Mouse (Mus musculus) limb, embryonic 13.5 days (tissue): ENCODE measurements around the gene Enthd1. TPM values are rescaled to one million over a fixed set of nuclear protein-coding genes. Genes with fewer than 3 reads are reported as not detected.

ENCODE experiments used
- ATAC-seq: fragments of 200-750 bp; cut with Nextera tagmentation; 2 replicates; pipeline ENCODE4 v1.8.0; 2017; ENCODE audit warnings: low read depth, moderate number of reproducible peaks, moderate TSS enrichment; ENCODE audit not compliant: low FRiP score
- H3K27ac ChIP-seq: fragments of 300-500 bp; sonication (generic); 2 replicates; pipeline ENCODE4 v1.5.1; 2015; ENCODE audit warnings: inconsistent platforms, mild to moderate bottlenecking, moderate library complexity
- H3K27me3 ChIP-seq: fragments of 300-500 bp; sonication (generic); 2 replicates; pipeline ENCODE4 v1.6.1; 2015; ENCODE audit warnings: mild to moderate bottlenecking, inconsistent platforms
- H3K36me3 ChIP-seq: fragments of 300-500 bp; sonication (generic); 2 replicates; pipeline ENCODE4 v1.6.1; 2015; ENCODE audit warnings: inconsistent platforms, mild to moderate bottlenecking, moderate library complexity
- H3K4me1 ChIP-seq: fragments of 300-500 bp; sonication (generic); 2 replicates; pipeline ENCODE4 v1.6.1; 2015; ENCODE audit warnings: inconsistent platforms
- H3K4me2 ChIP-seq: fragments of 300-500 bp; sonication (generic); replicated peaks from 2 replicates; pipeline ENCODE4 v1.6.1; 2015; ENCODE audit warnings: inconsistent platforms, mild to moderate bottlenecking, moderate library complexity
- H3K4me3 ChIP-seq: fragments of 300-500 bp; sonication (generic); 2 replicates; pipeline ENCODE4 v1.5.1; 2015; ENCODE audit warnings: moderate library complexity, mild to moderate bottlenecking, inconsistent platforms
- H3K9ac ChIP-seq: fragments of 300-500 bp; sonication (generic); 2 replicates; pipeline ENCODE4 v1.6.1; 2015; ENCODE audit warnings: mild to moderate bottlenecking, inconsistent platforms
- H3K9me3 ChIP-seq: fragments of 300-500 bp; sonication (generic); 2 replicates; pipeline ENCODE4 v1.6.1; 2016; ENCODE audit warnings: inconsistent platforms
- WGBS: fragments of 180-500 bp; shearing (Covaris S2); methylation state at CpG from one replicate; pipeline ENCODE4 v1.1.7; 2015; 5-methylcytosine and 5-hydroxymethylcytosine counted together
- polyA plus RNA-seq: library from polyadenylated mRNA; unstranded; fragments of >200 nt; fragmentation: Nextera tagmentation; extraction: Ambion mirVana; gene quantifications from 2 replicates; pipeline ENCODE4 v1.2.1, GENCODE M21; 2015

Enthd1 gene
- polyA plus RNA-seq, 1 experiment from 2014 or later, result not detected

DNA sequence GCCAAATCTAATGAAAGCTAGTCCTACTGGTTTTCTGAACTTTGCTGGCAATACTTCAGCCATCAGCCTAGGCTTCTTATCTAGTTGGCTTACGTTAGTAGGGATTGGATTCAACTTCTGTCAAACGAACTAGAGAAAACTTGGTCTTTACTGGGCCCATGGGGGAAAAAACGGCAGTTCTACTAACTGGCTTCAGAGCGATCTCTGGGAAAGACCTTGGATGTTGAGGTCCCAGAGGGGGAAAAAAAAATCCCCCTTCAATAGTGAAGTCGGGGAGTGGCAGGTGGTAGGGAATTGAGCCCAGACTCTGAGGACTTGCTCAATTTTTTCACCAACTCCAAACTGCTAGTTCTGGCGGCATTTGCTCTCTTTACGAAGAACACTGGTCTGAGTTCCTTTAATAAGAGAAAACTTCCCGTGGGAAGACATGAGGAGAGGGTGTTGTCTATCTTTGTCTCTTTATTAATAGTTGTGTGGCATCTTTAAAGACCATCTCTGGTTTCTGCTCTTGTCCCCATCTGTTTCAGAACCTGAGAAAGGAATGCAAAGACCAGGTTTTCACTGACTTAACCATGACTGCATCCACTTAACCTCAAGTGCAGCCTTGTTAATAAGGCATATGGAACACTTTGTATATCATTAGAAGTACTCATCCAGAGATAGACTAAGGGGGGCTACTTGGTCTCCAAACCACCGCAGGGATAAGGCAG, 8.0 kb upstream of the Enthd1 start:
- H3K9ac ChIP-seq, result no peak overlapping the region
- H3K4me3 ChIP-seq, result no peak overlapping the region
- 0 out of 2 replicates have a peak, but pooled peaks cover 5% of the 10 kb centered on the region for H3K4me1 ChIP-seq
- no peaks in the 10 kb centered on the region for H3K36me3 ChIP-seq
- no peak for ATAC-seq
- 68% methylated on average over 9 of the region's 9 CpGs for WGBS
- H3K27me3 ChIP-seq, result peaks cover 27% of the 10 kb centered on the region
- no peak overlapping the region for H3K27ac ChIP-seq
- H3K4me2 ChIP-seq, result no peak overlapping the region
- H3K9me3 ChIP-seq, result no peaks in the 10 kb centered on the region

DNA sequence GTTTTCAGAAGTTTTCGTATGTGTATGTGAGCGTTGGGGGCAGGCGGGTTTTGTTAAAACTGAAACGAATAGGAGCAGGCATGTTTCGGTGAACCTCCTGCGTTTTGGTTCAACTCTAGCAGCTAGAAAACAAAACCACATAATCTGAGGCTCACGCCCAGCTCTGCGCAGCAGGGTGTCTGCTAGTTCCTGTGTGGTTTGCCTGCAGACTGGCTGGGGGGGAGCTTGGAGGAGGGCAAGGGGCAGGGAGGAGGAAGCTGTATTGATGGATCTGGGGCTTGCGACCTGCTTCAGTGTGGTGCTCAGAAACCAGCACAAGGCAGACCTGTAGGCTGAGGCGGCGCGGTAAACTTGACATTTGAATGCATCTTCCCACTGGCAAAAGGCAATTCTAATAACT, 7.3 kb upstream of the Enthd1 start, which contains the start of gene Grap2:
Gene Grap2, plus strand, starts transcription at position 304 of the 400 bp plus-strand sequence.
- Histone ChIP-seq H3K4me2 (no peak within 1 kb of the TSS), H3K4me1 (0 out of 2 replicates have a peak, but pooled peaks cover 1% of the 10 kb centered on the region), H3K27me3 (peaks cover 21% of the 10 kb centered on the region), H3K9ac (no peak within 1 kb of the TSS), H3K36me3 (no peaks in the 10 kb centered on the region), H3K4me3 (no peak within 1 kb of the TSS), H3K27ac (no peak within 1 kb of the TSS), H3K9me3 (no peaks in the 10 kb centered on the region)
- 60% methylated on average over 12 of the region's 12 CpGs for WGBS
- no peak for ATAC-seq

GRCm38 (mm10) chr15:80571611-80572010, 6.7 kb upstream of the Enthd1 start:
- WGBS, result 68% methylated on average over 7 of the region's 7 CpGs
- H3K27ac ChIP-seq, result no peak overlapping the region
- H3K27me3 ChIP-seq, result peaks cover 15% of the 10 kb centered on the region
- no peaks in the 10 kb centered on the region for H3K9me3 ChIP-seq
- H3K4me1 ChIP-seq, result no peaks in the 10 kb centered on the region
- no peak for ATAC-seq
- H3K4me2 ChIP-seq, result no peak overlapping the region
- H3K36me3 ChIP-seq, result no peaks in the 10 kb centered on the region
- H3K4me3 ChIP-seq, result no peak overlapping the region
- H3K9ac ChIP-seq, result no peak overlapping the region

DNA sequence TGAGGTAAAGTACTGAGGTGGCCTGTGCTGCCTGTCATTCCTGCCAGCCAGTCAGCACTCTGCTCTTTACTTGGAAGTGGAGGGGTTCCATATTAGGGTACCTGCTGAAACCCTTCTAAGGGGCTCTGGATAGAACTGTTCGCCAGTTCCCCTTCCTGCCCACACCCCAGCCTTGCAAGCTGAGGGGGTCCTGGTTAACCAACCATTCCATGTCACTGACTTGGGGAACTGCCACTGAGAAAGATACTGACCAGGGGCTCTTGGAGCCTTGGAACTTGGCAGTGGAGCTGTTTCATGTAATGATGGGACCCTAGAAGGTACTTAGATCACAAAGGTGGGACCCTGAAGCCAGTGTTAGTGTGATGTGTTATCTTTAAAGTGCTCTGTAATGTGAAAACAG, 5.3 kb upstream of the Enthd1 start:
- Histone ChIP-seq H3K9ac (no peak overlapping the region), H3K4me1 (no peaks in the 10 kb centered on the region), H3K9me3 (no peaks in the 10 kb centered on the region), H3K4me2 (no peak overlapping the region), H3K27me3 (0 out of 2 replicates have a peak, but pooled peaks cover 6% of the 10 kb centered on the region), H3K36me3 (no peaks in the 10 kb centered on the region), H3K27ac (no peak overlapping the region), H3K4me3 (no peak overlapping the region)
- ATAC-seq, result no peak
- WGBS, result 87% methylated on average over 1 of the region's 1 CpGs

DNA sequence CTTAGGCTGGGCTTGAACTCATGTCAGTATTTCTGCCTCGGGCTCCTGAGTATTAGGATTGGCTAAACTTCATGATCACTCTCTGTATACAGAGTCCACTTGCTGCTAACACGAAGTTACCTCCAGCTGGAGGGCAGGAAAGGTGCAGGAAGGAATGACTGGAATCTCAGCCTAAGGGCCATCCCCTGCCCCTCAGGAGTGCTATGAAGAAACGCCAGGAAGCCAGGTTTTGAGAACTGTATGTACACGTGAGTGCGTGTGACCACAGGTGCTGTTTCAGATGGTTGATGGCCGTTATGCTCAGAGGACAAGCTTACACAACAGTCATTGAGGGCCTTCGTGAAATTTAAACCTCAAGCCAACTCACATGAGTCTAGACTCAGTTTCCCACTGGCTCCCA, 4.2 kb upstream of the Enthd1 start:
- H3K36me3 ChIP-seq, result no peaks in the 10 kb centered on the region
- no peak overlapping the region for H3K27ac ChIP-seq
- H3K4me1 ChIP-seq, result no peaks in the 10 kb centered on the region
- 73% methylated on average over 7 of the region's 7 CpGs for WGBS
- 0 out of 2 replicates have a peak, but pooled peaks cover 6% of the 10 kb centered on the region for H3K27me3 ChIP-seq
- H3K9ac ChIP-seq, result no peak overlapping the region
- H3K4me2 ChIP-seq, result no peak overlapping the region
- no peak overlapping the region for H3K4me3 ChIP-seq
- no peak for ATAC-seq
- no peaks in the 10 kb centered on the region for H3K9me3 ChIP-seq

DNA sequence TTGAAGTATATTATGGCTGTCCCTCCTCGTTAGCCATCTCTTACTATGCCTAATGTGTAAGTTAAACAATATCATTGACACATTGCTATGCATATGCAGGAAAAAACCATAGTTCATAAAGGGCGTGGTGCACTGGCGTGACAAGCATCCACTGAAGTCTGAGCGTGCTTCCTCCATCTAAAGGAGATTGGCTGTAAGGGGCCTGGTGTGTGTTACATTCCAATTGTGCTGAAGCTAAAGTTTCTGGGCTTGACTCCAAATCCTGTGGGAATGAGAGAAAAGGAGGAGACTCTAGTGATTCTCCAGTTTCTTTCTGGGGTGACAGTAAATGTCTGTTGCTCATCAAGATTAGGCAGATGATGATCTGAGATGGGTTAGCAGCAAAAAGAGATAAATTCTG, 2.8 kb upstream of the Enthd1 start:
- H3K27ac ChIP-seq, result no peak overlapping the region
- no peak overlapping the region for H3K9ac ChIP-seq
- H3K4me2 ChIP-seq, result no peak overlapping the region
- no peaks in the 10 kb centered on the region for H3K9me3 ChIP-seq
- H3K4me3 ChIP-seq, result no peak overlapping the region
- no peaks in the 10 kb centered on the region for H3K36me3 ChIP-seq
- 0 out of 2 replicates have a peak, but pooled peaks cover 5% of the 10 kb centered on the region for H3K27me3 ChIP-seq
- WGBS, result 63% methylated on average over 4 of the region's 4 CpGs
- no peaks in the 10 kb centered on the region for H3K4me1 ChIP-seq
- ATAC-seq, result no peak

- 48% methylated on average over 3 of the region's 3 CpGs for WGBS
- Histone ChIP-seq H3K9ac (no peak overlapping the region), H3K4me2 (no peak overlapping the region), H3K36me3 (no peaks in the 10 kb centered on the region), H3K27ac (no peak overlapping the region), H3K4me1 (no peaks in the 10 kb centered on the region), H3K9me3 (no peaks in the 10 kb centered on the region), H3K27me3 (no peaks in the 10 kb centered on the region), H3K4me3 (no peak overlapping the region)
- no peak for ATAC-seq
Observed at GRCm38 (mm10) chr15:80567139-80567538, 2.2 kb upstream of the Enthd1 start.

DNA sequence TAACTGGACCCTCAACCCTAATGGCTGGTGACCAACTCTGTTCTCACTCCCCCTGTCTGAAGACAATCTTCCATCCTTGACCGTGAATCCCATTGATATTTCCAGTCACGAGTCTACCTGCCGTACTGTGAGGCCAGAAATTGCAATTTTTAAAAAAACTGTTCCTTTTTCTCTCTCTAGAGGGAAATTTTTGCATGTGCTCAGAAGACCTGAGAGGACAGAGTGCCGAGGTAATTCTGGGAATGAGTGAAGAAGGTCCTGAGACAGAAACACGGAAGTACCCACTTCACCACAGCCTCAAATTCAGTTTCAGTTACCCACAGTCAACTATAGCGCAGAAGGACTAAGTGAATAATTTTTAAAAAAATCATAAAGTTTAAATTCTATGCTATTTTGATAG, 1.7 kb upstream of the Enthd1 start:
- 87% methylated on average over 6 of the region's 6 CpGs for WGBS
- Histone ChIP-seq H3K27ac (no peak overlapping the region), H3K27me3 (no peaks in the 10 kb centered on the region), H3K4me3 (no peak overlapping the region), H3K4me1 (no peaks in the 10 kb centered on the region), H3K9me3 (no peaks in the 10 kb centered on the region), H3K4me2 (no peak overlapping the region), H3K9ac (no peak overlapping the region), H3K36me3 (no peaks in the 10 kb centered on the region)
- ATAC-seq, result no peak

DNA sequence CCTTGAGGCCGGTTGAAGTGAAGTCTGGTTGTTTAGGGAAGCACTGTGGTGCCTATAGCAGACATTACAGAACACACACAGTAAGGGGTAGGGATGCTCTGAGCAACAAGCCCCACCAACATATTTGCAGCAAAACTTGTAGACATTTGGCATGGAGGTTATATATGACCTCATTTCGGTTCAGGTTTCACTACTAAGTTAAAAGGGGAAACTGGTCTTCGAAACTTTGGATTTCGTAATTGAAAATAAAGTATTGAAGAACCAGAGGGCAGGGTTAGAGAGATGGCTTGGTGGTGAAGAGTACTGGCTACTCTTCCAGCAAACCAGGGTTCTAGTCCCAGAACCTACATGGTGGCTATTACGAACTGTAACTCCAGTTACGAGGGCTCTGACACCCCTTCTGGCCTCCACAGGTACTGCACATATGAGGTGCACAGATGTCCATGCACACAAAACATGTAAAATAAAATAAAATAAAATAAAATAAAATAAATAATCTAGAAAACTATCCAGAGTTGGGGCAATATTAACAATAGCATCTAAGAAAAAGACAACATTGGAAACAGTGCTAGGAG, 1.2 kb downstream of the Enthd1 start:
- no peak overlapping the region for H3K4me2 ChIP-seq
- H3K36me3 ChIP-seq, result no peaks in the 10 kb centered on the region
- no peaks in the 10 kb centered on the region for H3K27me3 ChIP-seq
- no peaks in the 10 kb centered on the region for H3K4me1 ChIP-seq
- no peak for ATAC-seq
- WGBS, result 86% methylated on average over 6 of the region's 6 CpGs
- H3K4me3 ChIP-seq, result no peak overlapping the region
- no peaks in the 10 kb centered on the region for H3K9me3 ChIP-seq
- no peak overlapping the region for H3K27ac ChIP-seq
- no peak overlapping the region for H3K9ac ChIP-seq

GRCm38 (mm10) chr15:80562446-80562845, 2.5 kb downstream of the Enthd1 start:
- Histone ChIP-seq H3K27ac (no peak overlapping the region), H3K9me3 (no peaks in the 10 kb centered on the region), H3K27me3 (no peaks in the 10 kb centered on the region), H3K4me1 (no peaks in the 10 kb centered on the region), H3K9ac (no peak overlapping the region), H3K4me3 (no peak overlapping the region), H3K36me3 (no peaks in the 10 kb centered on the region), H3K4me2 (no peak overlapping the region)
- 62% methylated on average over 3 of the region's 3 CpGs for WGBS
- no peak for ATAC-seq

DNA sequence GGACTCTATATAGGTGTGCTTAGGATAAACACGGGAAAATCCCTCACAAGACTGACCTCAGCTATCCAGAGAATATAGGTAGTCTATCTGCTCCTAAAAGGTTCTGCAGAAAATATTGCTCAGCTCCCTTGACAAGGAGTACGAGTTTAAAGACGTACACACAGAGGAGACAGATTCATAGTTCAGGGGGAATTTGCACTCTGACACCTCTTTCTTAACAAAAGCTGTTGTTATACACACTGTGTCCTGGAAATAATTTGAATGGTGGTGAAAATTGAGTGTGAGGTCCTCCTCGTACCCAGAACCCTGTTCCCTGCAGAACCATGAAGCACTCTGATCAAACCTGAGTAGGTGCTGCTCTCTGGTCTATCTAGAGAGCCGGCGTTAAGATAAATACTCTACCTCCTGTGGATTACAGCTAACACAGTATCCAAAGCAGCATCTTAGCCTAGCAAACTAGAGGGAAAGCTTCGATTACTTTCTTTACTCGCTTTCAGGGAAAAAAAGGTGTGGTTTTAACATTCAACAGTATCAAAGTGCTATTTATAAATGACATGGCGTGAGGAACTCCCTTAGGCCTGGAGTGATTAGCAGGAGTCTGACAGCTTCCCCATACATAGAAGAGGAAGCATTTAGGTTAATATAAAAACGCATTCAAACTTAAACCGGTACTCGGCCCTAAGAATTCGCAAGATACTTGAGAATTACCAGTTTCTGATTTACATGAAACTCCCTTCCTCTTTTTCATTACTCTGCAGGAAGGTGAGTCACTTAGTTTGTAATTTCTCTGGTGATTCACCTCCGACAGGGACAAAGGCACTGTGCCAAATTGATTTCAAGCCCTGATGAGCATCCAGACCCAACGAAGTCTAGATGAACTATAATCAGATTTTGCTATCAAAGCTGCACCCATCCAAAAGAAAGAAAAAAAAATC, 4.0 kb downstream of the Enthd1 start:
- Histone ChIP-seq H3K36me3 (no peaks in the 10 kb centered on the region), H3K4me2 (no peak overlapping the region), H3K4me3 (no peak overlapping the region), H3K27me3 (no peaks in the 10 kb centered on the region), H3K9ac (no peak overlapping the region), H3K4me1 (no peaks in the 10 kb centered on the region), H3K27ac (no peak overlapping the region), H3K9me3 (no peaks in the 10 kb centered on the region)
- ATAC-seq, result no peak
- 71% methylated on average over 15 of the region's 15 CpGs for WGBS

- Histone ChIP-seq H3K27ac (no peak overlapping the region), H3K9me3 (no peaks in the 10 kb centered on the region), H3K4me2 (no peak overlapping the region), H3K4me1 (no peaks in the 10 kb centered on the region), H3K4me3 (no peak overlapping the region), H3K27me3 (no peaks in the 10 kb centered on the region), H3K9ac (no peak overlapping the region), H3K36me3 (no peaks in the 10 kb centered on the region)
- ATAC-seq, result no peak
- WGBS, result 58% methylated on average over 14 of the region's 14 CpGs
Observed at GRCm38 (mm10) chr15:80559978-80560377, 5.0 kb downstream of the Enthd1 start.
